Mouse (Mus musculus): Measurements from ENCODE around the gene Galnt4. TPM values are rescaled to one million over a fixed set of nuclear protein-coding genes. Genes with fewer than 3 reads are reported as not detected.

Gene Galnt4
- total and polyA plus RNA-seq, 3 experiments, result 1.6 to 1.7 TPM; not detected in 1

GRCm38 (mm10) chr10:99097374-99097773 is 10.6 kb upstream of the Galnt4 start:
- Histone ChIP-seq H3K9ac (ENCODE audit: control insufficient read depth, low read depth, low read length, poor library complexity, severe bottlenecking) (no peak overlapping the region), H3K9me3 (replicated peaks; ENCODE audit: insufficient read depth, low read length) (no peaks in the 10 kb centered on the region), H3K27me3 (ENCODE audit: control insufficient read depth in 1 of 2, insufficient read depth in 2 of 2, low read length in 2 of 2) (no peaks in the 10 kb centered on the region), H3K79me2 (ENCODE audit: control insufficient read depth, insufficient read depth, low read length, poor library complexity) (no peaks in the 10 kb centered on the region), H3K36me3 (ENCODE audit: control insufficient read depth in 1 of 2, insufficient read depth in 2 of 2, low read length in 2 of 2) (no peaks in the 10 kb centered on the region), H3K4me3 (ENCODE audit: control insufficient read depth in 1 of 2, insufficient read depth in 1 of 2, low read depth in 2 of 2, low read length in 2 of 2) (no peak overlapping the region), H3K4me1 (ENCODE audit: control insufficient read depth in 1 of 2, insufficient read depth in 2 of 2, low read length in 2 of 2) (no peaks in the 10 kb centered on the region), H3K27ac (ENCODE audit: control insufficient read depth, low read depth, low read length) (no peak overlapping the region)
- peak; percentile 40 for DNase-seq (ENCODE audit: low read depth, low spot score)
- TF ChIP-seq CTCF (IDR thresholded peaks at IDR 0.05 in 2 of 3, conservative IDR thresholded peaks at IDR 0.05 in 1 of 3; ENCODE audit: control insufficient read depth in 1 of 3, insufficient read depth in 1 of 3, low read depth in 2 of 3, low read length in 3 of 3, poor library complexity in 1 of 3, severe bottlenecking in 1 of 3), result peak; percentile 33 to 57 (median 42); a peak in 5 of 6 replicates
- no peak for TF ChIP-seq CHD1 (IDR thresholded peaks at IDR 0.05; ENCODE audit: low read depth, low read length)
- TF ChIP-seq RAD21 (IDR thresholded peaks at IDR 0.05; ENCODE audit: low read depth, low read length), result peak; percentile 34
- TF ChIP-seq SMC3 (IDR thresholded peaks at IDR 0.05; ENCODE audit: low read depth, low read length), result peak; percentile 37; the same call in 1 of the 2 replicates

- no peak overlapping the region for H3K9ac ChIP-seq (ENCODE audit: control insufficient read depth, low read depth, low read length, poor library complexity, severe bottlenecking)
- DNase-seq (ENCODE audit: low read depth, low spot score), result peak; percentile 8
These were observed 2.4 kb upstream of the Galnt4 start for GRCm38 (mm10) chr10:99105522-99105921.

GRCm38 (mm10) chr10:99106311-99106702 is 1.7 kb upstream of the Galnt4 start:
- Histone ChIP-seq H3K27ac (ENCODE audit: control insufficient read depth, low read depth, low read length) (peak overlapping the region; percentile 95), H3K4me3 (ENCODE audit: control insufficient read depth in 1 of 2, insufficient read depth in 1 of 2, low read depth in 2 of 2, low read length in 2 of 2) (peak overlapping the region; percentile 77 to 87), H3K9ac (ENCODE audit: control insufficient read depth, low read depth, low read length, poor library complexity, severe bottlenecking) (peak overlapping the region; percentile 86), H3K9me3 (replicated peaks; ENCODE audit: insufficient read depth, low read length) (no peaks in the 10 kb centered on the region), H3K4me1 (ENCODE audit: control insufficient read depth in 1 of 2, insufficient read depth in 2 of 2, low read length in 2 of 2) (peaks cover 0 to 4% of the 10 kb centered on the region in 2 experiments; a peak in 1 of 4 replicates), H3K79me2 (ENCODE audit: control insufficient read depth, insufficient read depth, low read length, poor library complexity) (peaks cover 12% of the 10 kb centered on the region), H3K27me3 (ENCODE audit: control insufficient read depth in 1 of 2, insufficient read depth in 2 of 2, low read length in 2 of 2) (no peaks in the 10 kb centered on the region), H3K36me3 (ENCODE audit: control insufficient read depth in 1 of 2, insufficient read depth in 2 of 2, low read length in 2 of 2) (no peaks in the 10 kb centered on the region; a peak in 1 of 4 replicates)
- DNase-seq (ENCODE audit: low read depth, low spot score), result no peak
- TF ChIP-seq MAFK (IDR thresholded peaks at IDR 0.05; ENCODE audit: borderline replicate concordance, low read depth, low read length) (no peak), USF1 (IDR thresholded peaks at IDR 0.05; ENCODE audit: low read depth, low read length) (peak; percentile 72), NELFE (IDR thresholded peaks at IDR 0.05; ENCODE audit: low read depth, low read length) (no peak), ZNF384 (IDR thresholded peaks at IDR 0.05; ENCODE audit: low read depth, low read length) (peak; percentile 74), MXI1 (IDR thresholded peaks at IDR 0.05; ENCODE audit: low read depth, low read length) (peak; percentile 60), EP300 (IDR thresholded peaks at IDR 0.05; ENCODE audit: low read depth in 1 of 2, low read length in 2 of 2) (no peak), MYC (IDR thresholded peaks at IDR 0.05; ENCODE audit: low read depth, low read length) (peak; percentile 81), UBTF (IDR thresholded peaks at IDR 0.05; ENCODE audit: borderline replicate concordance, insufficient read depth, low read depth, low read length) (no peak), CHD1 (IDR thresholded peaks at IDR 0.05; ENCODE audit: low read depth, low read length) (no peak), KAT2A (conservative IDR thresholded peaks at IDR 0.05; ENCODE audit: low read depth, low read length) (no peak), MAX (IDR thresholded peaks at IDR 0.05; ENCODE audit: low read length) (peak; percentile 83), GATA1 (IDR thresholded peaks at IDR 0.05; ENCODE audit: low read depth, low read length) (no peak), E2F4 (IDR thresholded peaks at IDR 0.05; ENCODE audit: borderline replicate concordance, low read depth, low read length) (no peak)

More at GRCm38 (mm10) chr10:99105522-99105921, 2.4 kb upstream of the Galnt4 start:
- H3K79me2 ChIP-seq (ENCODE audit: control insufficient read depth, insufficient read depth, low read length, poor library complexity), result peaks cover 10% of the 10 kb centered on the region
- H3K27ac ChIP-seq (ENCODE audit: control insufficient read depth, low read depth, low read length), result no peak overlapping the region
- TF ChIP-seq MAFK (IDR thresholded peaks at IDR 0.05; ENCODE audit: borderline replicate concordance, low read depth, low read length), result peak; percentile 91
- TF ChIP-seq UBTF (IDR thresholded peaks at IDR 0.05; ENCODE audit: borderline replicate concordance, insufficient read depth, low read depth, low read length), result no peak
- no peak for TF ChIP-seq CTCF (IDR thresholded peaks at IDR 0.05 in 2 of 3, conservative IDR thresholded peaks at IDR 0.05 in 1 of 3; ENCODE audit: control insufficient read depth in 1 of 3, insufficient read depth in 1 of 3, low read depth in 2 of 3, low read length in 3 of 3, poor library complexity in 1 of 3, severe bottlenecking in 1 of 3)
- H3K36me3 ChIP-seq (ENCODE audit: control insufficient read depth in 1 of 2, insufficient read depth in 2 of 2, low read length in 2 of 2), result no peaks in the 10 kb centered on the region; a peak in 1 of 4 replicates
- H3K27me3 ChIP-seq (ENCODE audit: control insufficient read depth in 1 of 2, insufficient read depth in 2 of 2, low read length in 2 of 2), result no peaks in the 10 kb centered on the region
- peaks cover 0 to 4% of the 10 kb centered on the region in 2 experiments; a peak in 1 of 4 replicates for H3K4me1 ChIP-seq (ENCODE audit: control insufficient read depth in 1 of 2, insufficient read depth in 2 of 2, low read length in 2 of 2)
- no peaks in the 10 kb centered on the region for H3K9me3 ChIP-seq (replicated peaks; ENCODE audit: insufficient read depth, low read length)
- H3K4me3 ChIP-seq (ENCODE audit: control insufficient read depth in 1 of 2, insufficient read depth in 1 of 2, low read depth in 2 of 2, low read length in 2 of 2), result peak overlapping the region; percentile 21 to 77; a peak in 3 of 4 replicates

All from MEL (cell line).